Mouse (Mus musculus) lung, postnatal 0 days (tissue): ENCODE measurements at regions not wholly inside any gene's neighbourhood (a gene's known extent, or its start where the extent isn't known, plus 50 kb on each side); places are given as distances from the start of the nearest gene placed in this dataset.

Experiments
- CTCF ChIP-seq: IDR thresholded peaks from 2 replicates; pipeline ENCODE4 v1.5.1; 2016; ENCODE audit warnings: antibody characterized with exemption, mild to moderate bottlenecking
- EP300 ChIP-seq: IDR thresholded peaks from 2 replicates; pipeline ENCODE4 v1.6.1; 2016; ENCODE audit warnings: antibody characterized with exemption, mild to moderate bottlenecking, control low read depth

- TF ChIP-seq EP300 (no peak), CTCF (no peak)
Measured at GRCm38 (mm10) chr14:67174929-67175328, 1165.9 kb upstream of the Gulo start.
